Mouse (Mus musculus): Measurements from ENCODE around the gene Ednrb. TPM values are rescaled to one million over a fixed set of nuclear protein-coding genes. Genes with fewer than 3 reads are reported as not detected.

Ednrb gene
- 139 and 159 TPM in 2 replicates for polyA plus RNA-seq (2015; fragmentation: Nextera tagmentation; extraction: Ambion mirVana)

GRCm38 (mm10) chr14:103844011-103844549 is at the start of gene Ednrb:
TSS of gene Ednrb (minus strand) at chr14:103844402.
- Histone ChIP-seq H3K4me2 (ENCODE audit: low read length) (peak within 1 kb of the TSS; percentile 100), H3K27ac (ENCODE audit: low read depth, low read length) (peak within 1 kb of the TSS; percentile 66), H3K9me3 (ENCODE audit: control insufficient read depth, low read length) (no peaks in the 10 kb centered on the region), H3K36me3 (ENCODE audit: control insufficient read depth, insufficient read depth, low read length) (no peaks in the 10 kb centered on the region), H3K27me3 (replicated peaks; ENCODE audit: control insufficient read depth, insufficient read depth, low read length) (0 out of 2 replicates have a peak, but pooled peaks cover 3% of the 10 kb centered on the region), H3K4me1 (ENCODE audit: control insufficient read depth, insufficient read depth, low read depth, low read length) (peaks cover 4% of the 10 kb centered on the region), H3K9ac (ENCODE audit: low read depth, low read length) (peak within 1 kb of the TSS; percentile 50), H3K4me3 (ENCODE audit: low read length) (peak within 1 kb of the TSS; percentile 62)
- ATAC-seq: peak; percentile 76
- whole genome bisulfite sequencing: under 1% methylated on average over 24 of the region's 24 CpGs

GRCm38 (mm10) chr14:103892411-103892938 is 48.3 kb upstream of the Ednrb start:
- H3K9ac ChIP-seq (ENCODE audit: low read depth, low read length): no peak overlapping the region
- no peaks in the 10 kb centered on the region for H3K36me3 ChIP-seq (ENCODE audit: control insufficient read depth, insufficient read depth, low read length)
- H3K27me3 ChIP-seq (replicated peaks; ENCODE audit: control insufficient read depth, insufficient read depth, low read length): no peaks in the 10 kb centered on the region
- H3K27ac ChIP-seq (ENCODE audit: low read depth, low read length): no peak overlapping the region
- no peaks in the 10 kb centered on the region for H3K4me1 ChIP-seq (ENCODE audit: control insufficient read depth, insufficient read depth, low read depth, low read length)
- no peaks in the 10 kb centered on the region for H3K9me3 ChIP-seq (ENCODE audit: control insufficient read depth, low read length)
- no peak overlapping the region for H3K4me3 ChIP-seq (ENCODE audit: low read length)
- no peak for ATAC-seq
- H3K4me2 ChIP-seq (ENCODE audit: low read length): no peak overlapping the region
- WGBS: 89% methylated on average over 8 of the region's 8 CpGs

DNA sequence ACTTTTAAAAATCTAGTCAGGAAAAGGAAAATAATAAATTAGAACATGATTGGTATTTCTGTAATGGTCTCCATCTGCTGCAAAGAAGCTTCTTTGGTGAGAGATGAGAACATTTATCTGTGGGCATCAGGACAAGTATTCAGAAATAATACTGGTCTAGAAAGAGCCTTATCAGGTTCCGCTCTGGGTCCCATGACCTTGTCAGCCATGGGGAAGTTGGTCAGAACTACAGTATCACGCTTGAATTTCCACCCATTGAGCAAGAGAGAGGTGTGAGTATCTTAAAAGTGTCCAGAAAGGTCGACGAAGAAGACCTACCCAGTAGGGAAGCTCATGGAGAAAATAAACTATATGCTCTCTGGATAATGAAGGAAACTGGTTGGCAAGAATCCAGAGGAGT is 46.6 kb upstream of the Ednrb start:
- H3K9me3 ChIP-seq (ENCODE audit: control insufficient read depth, low read length): no peaks in the 10 kb centered on the region
- H3K36me3 ChIP-seq (ENCODE audit: control insufficient read depth, insufficient read depth, low read length): no peaks in the 10 kb centered on the region
- 77% methylated on average over 4 of the region's 4 CpGs for WGBS
- H3K4me1 ChIP-seq (ENCODE audit: control insufficient read depth, insufficient read depth, low read depth, low read length): no peaks in the 10 kb centered on the region
- no peak for ATAC-seq
- H3K4me3 ChIP-seq (ENCODE audit: low read length): no peak overlapping the region
- H3K4me2 ChIP-seq (ENCODE audit: low read length): no peak overlapping the region
- no peak overlapping the region for H3K27ac ChIP-seq (ENCODE audit: low read depth, low read length)
- no peaks in the 10 kb centered on the region for H3K27me3 ChIP-seq (replicated peaks; ENCODE audit: control insufficient read depth, insufficient read depth, low read length)
- no peak overlapping the region for H3K9ac ChIP-seq (ENCODE audit: low read depth, low read length)

DNA sequence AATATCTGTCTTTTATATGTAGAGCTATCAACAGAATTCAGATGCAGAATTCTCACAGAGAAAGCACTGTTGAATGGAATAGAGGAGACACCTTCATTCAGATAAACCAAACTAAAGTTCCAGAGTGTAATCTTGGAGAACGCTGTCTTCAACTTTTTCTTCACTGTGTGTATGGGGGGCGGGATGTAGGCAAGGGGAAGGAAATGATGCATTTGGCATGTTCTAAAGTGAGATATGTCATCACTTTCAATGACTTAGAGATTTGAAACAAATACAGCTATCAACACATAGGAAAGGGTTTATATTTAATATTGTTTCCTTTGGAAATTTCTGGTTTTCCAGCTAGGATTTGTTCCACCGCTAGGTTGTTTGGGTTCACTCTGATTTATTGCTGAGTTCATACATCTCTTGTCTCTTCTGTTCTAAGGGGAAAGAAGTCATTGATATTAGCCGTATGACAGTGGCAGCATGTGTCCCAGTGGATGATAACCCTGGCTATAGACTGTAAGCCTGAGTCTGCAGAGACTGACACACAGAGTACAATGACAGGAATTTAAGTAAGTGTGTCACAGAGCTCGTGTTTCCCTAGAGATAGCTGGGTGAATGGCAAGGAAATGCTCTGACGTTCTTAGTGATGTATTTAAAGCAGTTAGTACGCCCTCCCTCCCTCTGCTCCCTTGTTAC is 40.8 kb upstream of the Ednrb start:
- Histone ChIP-seq H3K36me3 (ENCODE audit: control insufficient read depth, insufficient read depth, low read length) (no peaks in the 10 kb centered on the region), H3K9ac (ENCODE audit: low read depth, low read length) (no peak overlapping the region), H3K4me3 (ENCODE audit: low read length) (no peak overlapping the region), H3K4me1 (ENCODE audit: control insufficient read depth, insufficient read depth, low read depth, low read length) (no peaks in the 10 kb centered on the region), H3K9me3 (ENCODE audit: control insufficient read depth, low read length) (no peaks in the 10 kb centered on the region), H3K4me2 (ENCODE audit: low read length) (no peak overlapping the region), H3K27me3 (replicated peaks; ENCODE audit: control insufficient read depth, insufficient read depth, low read length) (no peaks in the 10 kb centered on the region), H3K27ac (ENCODE audit: low read depth, low read length) (no peak overlapping the region)
- ATAC-seq: no peak
- WGBS: 73% methylated on average over 7 of the region's 7 CpGs

DNA sequence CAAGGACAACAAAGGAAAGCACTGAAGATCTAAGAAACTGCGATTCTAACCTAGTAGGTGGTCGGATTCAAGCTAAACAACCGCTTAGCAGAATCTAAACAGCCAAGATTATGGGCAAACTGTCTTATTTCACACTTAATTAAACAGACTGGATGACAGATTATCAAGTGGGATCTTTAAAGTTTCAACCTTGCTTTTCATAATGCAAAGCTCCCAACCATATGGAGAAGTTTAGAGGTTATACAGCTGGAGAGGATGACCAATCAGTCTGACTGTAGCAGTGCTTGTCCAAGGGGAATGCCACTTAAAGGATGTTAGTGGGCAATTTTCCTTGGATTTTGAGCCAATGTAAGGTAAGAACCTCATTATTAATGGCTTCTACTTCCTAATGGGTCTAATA is 38.7 kb upstream of the Ednrb start:
- Histone ChIP-seq H3K9ac (ENCODE audit: low read depth, low read length) (no peak overlapping the region), H3K4me2 (ENCODE audit: low read length) (no peak overlapping the region), H3K9me3 (ENCODE audit: control insufficient read depth, low read length) (no peaks in the 10 kb centered on the region), H3K4me3 (ENCODE audit: low read length) (no peak overlapping the region), H3K27ac (ENCODE audit: low read depth, low read length) (no peak overlapping the region), H3K4me1 (ENCODE audit: control insufficient read depth, insufficient read depth, low read depth, low read length) (no peaks in the 10 kb centered on the region), H3K27me3 (replicated peaks; ENCODE audit: control insufficient read depth, insufficient read depth, low read length) (no peaks in the 10 kb centered on the region), H3K36me3 (ENCODE audit: control insufficient read depth, insufficient read depth, low read length) (no peaks in the 10 kb centered on the region)
- no peak for ATAC-seq
- WGBS: 91% methylated on average over 3 of the region's 3 CpGs

- Histone ChIP-seq H3K27ac (ENCODE audit: low read depth, low read length) (no peak overlapping the region), H3K9me3 (ENCODE audit: control insufficient read depth, low read length) (no peaks in the 10 kb centered on the region), H3K27me3 (replicated peaks; ENCODE audit: control insufficient read depth, insufficient read depth, low read length) (no peaks in the 10 kb centered on the region), H3K4me1 (ENCODE audit: control insufficient read depth, insufficient read depth, low read depth, low read length) (no peaks in the 10 kb centered on the region), H3K9ac (ENCODE audit: low read depth, low read length) (no peak overlapping the region), H3K36me3 (ENCODE audit: control insufficient read depth, insufficient read depth, low read length) (no peaks in the 10 kb centered on the region), H3K4me3 (ENCODE audit: low read length) (no peak overlapping the region), H3K4me2 (ENCODE audit: low read length) (no peak overlapping the region)
- 90% methylated on average over 2 of the region's 2 CpGs for WGBS
- no peak for ATAC-seq
Measured at GRCm38 (mm10) chr14:103877117-103877516, 32.9 kb upstream of the Ednrb start.

GRCm38 (mm10) chr14:103876598-103876997 is 32.4 kb upstream of the Ednrb start:
- Histone ChIP-seq H3K36me3 (ENCODE audit: control insufficient read depth, insufficient read depth, low read length) (no peaks in the 10 kb centered on the region), H3K9ac (ENCODE audit: low read depth, low read length) (no peak overlapping the region), H3K4me3 (ENCODE audit: low read length) (no peak overlapping the region), H3K27me3 (replicated peaks; ENCODE audit: control insufficient read depth, insufficient read depth, low read length) (no peaks in the 10 kb centered on the region), H3K4me2 (ENCODE audit: low read length) (no peak overlapping the region), H3K4me1 (ENCODE audit: control insufficient read depth, insufficient read depth, low read depth, low read length) (no peaks in the 10 kb centered on the region), H3K9me3 (ENCODE audit: control insufficient read depth, low read length) (no peaks in the 10 kb centered on the region), H3K27ac (ENCODE audit: low read depth, low read length) (no peak overlapping the region)
- 87% methylated on average over 3 of the region's 3 CpGs for whole genome bisulfite sequencing
- no peak for ATAC-seq

DNA sequence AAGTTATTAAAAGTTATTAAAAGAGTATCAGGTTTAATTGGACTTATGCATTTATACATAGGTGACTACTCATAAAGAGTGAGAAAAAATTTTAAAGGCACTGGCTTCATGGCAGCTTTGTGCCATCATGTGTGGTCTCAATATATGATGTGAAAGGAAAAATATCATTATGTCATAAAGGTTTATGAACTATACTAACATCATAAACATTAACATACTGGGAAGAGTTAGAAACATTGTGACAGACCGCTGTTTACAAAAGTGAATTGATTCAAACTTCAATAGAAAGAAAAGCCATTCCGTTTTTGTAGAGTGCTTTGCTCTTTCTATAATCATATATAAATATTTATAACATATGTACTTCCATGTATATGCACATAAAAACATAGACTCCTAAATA is 22.4 kb upstream of the Ednrb start:
- 92% methylated on average over 2 of the region's 2 CpGs for WGBS
- no peaks in the 10 kb centered on the region for H3K27me3 ChIP-seq (replicated peaks; ENCODE audit: control insufficient read depth, insufficient read depth, low read length)
- no peaks in the 10 kb centered on the region for H3K36me3 ChIP-seq (ENCODE audit: control insufficient read depth, insufficient read depth, low read length)
- no peaks in the 10 kb centered on the region for H3K9me3 ChIP-seq (ENCODE audit: control insufficient read depth, low read length)
- H3K9ac ChIP-seq (ENCODE audit: low read depth, low read length): no peak overlapping the region
- H3K27ac ChIP-seq (ENCODE audit: low read depth, low read length): no peak overlapping the region
- H3K4me1 ChIP-seq (ENCODE audit: control insufficient read depth, insufficient read depth, low read depth, low read length): no peaks in the 10 kb centered on the region
- H3K4me3 ChIP-seq (ENCODE audit: low read length): no peak overlapping the region
- no peak for ATAC-seq
- H3K4me2 ChIP-seq (ENCODE audit: low read length): no peak overlapping the region

- no peak overlapping the region for H3K9ac ChIP-seq (ENCODE audit: low read depth, low read length)
- H3K36me3 ChIP-seq (ENCODE audit: control insufficient read depth, insufficient read depth, low read length): no peaks in the 10 kb centered on the region
- no peak overlapping the region for H3K4me2 ChIP-seq (ENCODE audit: low read length)
- H3K9me3 ChIP-seq (ENCODE audit: control insufficient read depth, low read length): no peaks in the 10 kb centered on the region
- ATAC-seq: no peak
- H3K4me1 ChIP-seq (ENCODE audit: control insufficient read depth, insufficient read depth, low read depth, low read length): no peaks in the 10 kb centered on the region
- no peak overlapping the region for H3K4me3 ChIP-seq (ENCODE audit: low read length)
- no peak overlapping the region for H3K27ac ChIP-seq (ENCODE audit: low read depth, low read length)
- WGBS: 79% methylated on average over 2 of the region's 2 CpGs
- H3K27me3 ChIP-seq (replicated peaks; ENCODE audit: control insufficient read depth, insufficient read depth, low read length): no peaks in the 10 kb centered on the region
Measured at GRCm38 (mm10) chr14:103865226-103865625, 21.0 kb upstream of the Ednrb start.
